ENCODE assay signal across 10 mouse cellular contexts in genomic region chr6:72254588-72255075, GRCm38 (mm10). TPM values are rescaled to one million over a fixed set of nuclear protein-coding genes. Genes with fewer than 3 reads are reported as not detected.
DNase-seq lines count a peak whose midpoint lies in the region; ATAC-seq and TF ChIP-seq lines count a peak whose summit lies in the region.
"Had no signal": no experiment of that assay in that cellular context is flagged by ENCODE, and none has a peak within 500 bp of the region (broad histone marks: within the 10 kb centered on the region; RNA-seq: fewer than 3 reads in every experiment).

No protein-coding gene starts in this region.

- peaks cover 22% of the 10 kb centered on the region for H3K4me1 ChIP-seq in cerebellum, adult 2 months (ENCODE audit: control insufficient read depth, insufficient read depth, low read length)
- no peaks in the 10 kb centered on the region for H3K4me1 ChIP-seq in hindbrain, embryonic 14.5 days (replicated peaks; ENCODE audit: control insufficient read depth, insufficient read depth, low read length)

- WGBS in cerebellum, adult 2 months, result 16% methylated on average over 10 of the region's 10 CpGs
- WGBS in hindbrain, embryonic 14.5 days, result 62% methylated on average over 10 of the region's 10 CpGs

- H3K27me3 ChIP-seq in cerebellum, adult 2 months (ENCODE audit: control insufficient read depth, insufficient read depth, low read length), result no peaks in the 10 kb centered on the region
- H3K27me3 ChIP-seq in hindbrain, embryonic 14.5 days (ENCODE audit: control insufficient read depth, insufficient read depth, low read length), result no peaks in the 10 kb centered on the region

- no peak overlapping the region for H3K4me2 ChIP-seq in hindbrain, embryonic 14.5 days (replicated peaks)
- H3K4me2 ChIP-seq: limb, embryonic 12.5 days had no signal

- H3K4me3 ChIP-seq in cerebellum, adult 2 months (replicated peaks; ENCODE audit: insufficient read depth, low read depth, low read length), result no peak overlapping the region
- no peak overlapping the region for H3K4me3 ChIP-seq in hindbrain, embryonic 14.5 days (replicated peaks; ENCODE audit: low read length)
- no peak overlapping the region for H3K4me3 ChIP-seq in left cerebral cortex, adult 2 months
- H3K4me3 ChIP-seq: limb, embryonic 12.5 days had no signal

- H3K27ac ChIP-seq in cerebellum, adult 2 months (ENCODE audit: insufficient read depth, low read length), result peak overlapping the region; percentile 69
- H3K27ac ChIP-seq in hindbrain, embryonic 14.5 days, result no peak overlapping the region
- no peak overlapping the region for H3K27ac ChIP-seq in left cerebral cortex, adult 2 months
- H3K27ac ChIP-seq: limb, embryonic 12.5 days had no signal

- DNase-seq in cerebellum, adult 2 months, result no peak
- DNase-seq in cerebellum, adult 11-12 months, result no peak
- peak; percentile 35 for DNase-seq in brain, embryonic 14.5 days (ENCODE audit: low read depth)
- DNase-seq in heart, adult 18-20 months, result peak; percentile 67 to 71
- DNase-seq in hindbrain, embryonic 14.5 days (ENCODE audit: low spot score), result no peak
- DNase-seq in left cerebral cortex, adult 2 months (ENCODE audit: extremely low spot score in 1 of 2, low spot score in 2 of 2), result no peak

- peak; percentile 48; the same call in 1 of the 2 replicates for ATAC-seq in hindbrain, embryonic 14.5 days (ENCODE audit: low FRiP score)
- no peak for ATAC-seq in monocyte, adult 5-6 weeks (replicated peaks; ENCODE audit: insufficient number of reproducible peaks, low FRiP score, low TSS enrichment, poor library complexity, severe bottlenecking)
- ATAC-seq in inflammation-experienced regulatory T-cells, adult 6 months, result no peak

- H3K36me3 ChIP-seq in hindbrain, embryonic 14.5 days (replicated peaks; ENCODE audit: control insufficient read depth, insufficient read depth), result no peaks in the 10 kb centered on the region
- H3K36me3 ChIP-seq: limb, embryonic 12.5 days had no signal

- no peaks in the 10 kb centered on the region for H3K9me3 ChIP-seq in hindbrain, embryonic 14.5 days (ENCODE audit: control insufficient read depth, low read length)
- H3K9me3 ChIP-seq: limb, embryonic 12.5 days had no signal

- TF ChIP-seq POLR2A in cerebellum, adult 2 months (IDR thresholded peaks at IDR 0.05; ENCODE audit: borderline replicate concordance, insufficient read depth, low read length), result no peak
- no peak for TF ChIP-seq POLR2A in brain, embryonic 14.5 days (IDR thresholded peaks at IDR 0.05; ENCODE audit: borderline replicate concordance, extremely low read depth, insufficient read depth, insufficient read length, poor library complexity, severe bottlenecking)

- no peak for TF ChIP-seq CTCF in cerebellum, adult 2 months (IDR thresholded peaks at IDR 0.05; ENCODE audit: borderline replicate concordance, insufficient read depth, low read depth, low read length)
- TF ChIP-seq CTCF in brain, embryonic 14.5 days (IDR thresholded peaks at IDR 0.05; ENCODE audit: borderline replicate concordance, extremely low read depth, insufficient read depth, insufficient read length), result no peak
- no peak for TF ChIP-seq CTCF in left cerebral cortex, adult 2 months (IDR thresholded peaks at IDR 0.05)

- intact Hi-C loops in left cerebral cortex, adult 2 months (cut with DNase I), result no loop called here

- no peak overlapping the region for H3K9ac ChIP-seq in hindbrain, embryonic 14.5 days
- H3K9ac ChIP-seq: limb, embryonic 12.5 days had no signal

RNA-seq across cellular contexts. Expression of gene Atoh8, which starts 19.3 kb away (rescaled TPM):
- 4.4 and 5.9 TPM in 2 replicates for polyA plus RNA-seq in cerebellum, adult 2 months (2012; rRNA removed)
- 2.7 and 3.7 TPM in 2 replicates for polyA plus RNA-seq in brain, embryonic 14.5 days (2012; rRNA removed)
- total RNA-seq in heart, adult 18-20 months (2021), result 1 to 10 TPM; 8.3 to 9.1 TPM
- polyA plus RNA-seq in hindbrain, embryonic 14.5 days (2014; fragmentation: Nextera tagmentation; extraction: Ambion mirVana), result 3.0 and 3.3 TPM in 2 replicates
- total RNA-seq in monocyte, adult 5-6 weeks (2017), result 0.49 TPM in 1 of 3 replicates, not detected in the others
- polyA plus RNA-seq in inflammation-experienced regulatory T-cells, adult 6 months (2017; shearing (Covaris generic)), result not detected
- total RNA-seq in left cerebral cortex, adult 2 months (2021), result 1 to 10 TPM; 1.5 to 1.9 TPM

RNA-seq across cellular contexts. Expression of gene Sftpb, which starts 49.8 kb away (rescaled TPM):
- not detected in 2 replicates for polyA plus RNA-seq in cerebellum, adult 2 months (2012; rRNA removed)
- polyA plus RNA-seq in brain, embryonic 14.5 days (2012; rRNA removed), result 0.13 and 0.16 TPM in 2 replicates
- not detected for total RNA-seq in heart, adult 18-20 months (2021)
- polyA plus RNA-seq in hindbrain, embryonic 14.5 days (2014; fragmentation: Nextera tagmentation; extraction: Ambion mirVana), result 0.37 and 0.55 TPM in 2 replicates
- total RNA-seq in monocyte, adult 5-6 weeks (2017), result not detected in 3 replicates
- not detected for polyA plus RNA-seq in inflammation-experienced regulatory T-cells, adult 6 months (2017; shearing (Covaris generic))
- total RNA-seq in left cerebral cortex, adult 2 months (2021), result not detected
- total RNA-seq: heart, postnatal 36 days had no signal
- polyA plus RNA-seq: limb, embryonic 12.5 days had no signal

Comparison
In these comparisons a context has a peak if more than half of its experiments do, and no peak if none do; other contexts are left out.
1. DNase-seq: peak in brain, embryonic 14.5 days (single experiment) and heart, adult 18-20 months (2 of 2); none in cerebellum, adult 2 months (0 of 2), cerebellum, adult 11-12 months (single experiment), hindbrain, embryonic 14.5 days (single experiment) and left cerebral cortex, adult 2 months (0 of 2).